Mouse (Mus musculus) MEL (cell line): ENCODE measurements around the gene Ankrd1. TPM values are rescaled to one million over a fixed set of nuclear protein-coding genes. Genes with fewer than 3 reads are reported as not detected.

Source experiments
- DNase-seq: peaks from one replicate; pipeline ENCODE4 v3.0.0; 2011; ENCODE audit warnings: low read depth, low spot score
- H3K27ac ChIP-seq: 2 replicates; pipeline ENCODE4 v1.5.1; 2012; ENCODE audit warnings: low read depth, mild to moderate bottlenecking, control low read depth, low read length, moderate library complexity; ENCODE audit not compliant: control insufficient read depth
- H3K27me3 ChIP-seq, 2 experiments: fragments of 150-350 bp in 1 of 2; sonication (generic) in 1 of 2; 2 replicates each; pipeline ENCODE4 v1.6.1; 2012; ENCODE audit warnings: low read length in 2 of 2, mild to moderate bottlenecking in 2 of 2, improper control_type of control experiment in 1 of 2, moderate library complexity in 1 of 2; ENCODE audit not compliant: insufficient read depth in 2 of 2, control insufficient read depth in 1 of 2
- H3K36me3 ChIP-seq, 2 experiments: 2 replicates each; pipeline ENCODE4 v1.6.1; 2012 to 2014; ENCODE audit warnings: low read length in 2 of 2, improper control_type of control experiment in 1 of 2, inconsistent platforms in 1 of 2, mild to moderate bottlenecking in 1 of 2; ENCODE audit not compliant: insufficient read depth in 2 of 2, control insufficient read depth in 1 of 2
- H3K4me1 ChIP-seq, 2 experiments: fragments of 150-350 bp in 1 of 2; sonication (generic) in 1 of 2; 2 replicates each; pipeline ENCODE4 v1.6.1; 2012; ENCODE audit warnings: low read length in 2 of 2, improper control_type of control experiment in 1 of 2, mild to moderate bottlenecking in 1 of 2; ENCODE audit not compliant: insufficient read depth in 2 of 2, control insufficient read depth in 1 of 2
- H3K4me3 ChIP-seq, 2 experiments: fragments of 150-350 bp in 1 of 2; sonication (generic) in 1 of 2; 2 replicates each; pipeline ENCODE4 v1.5.1; 2012; ENCODE audit warnings: low read depth in 2 of 2, low read length in 2 of 2, mild to moderate bottlenecking in 2 of 2, moderate library complexity in 2 of 2, control low read depth in 1 of 2, improper control_type of control experiment in 1 of 2; ENCODE audit not compliant: control insufficient read depth in 1 of 2, insufficient read depth in 1 of 2
- H3K79me2 ChIP-seq: 2 replicates; pipeline ENCODE4 v1.6.1; 2012; ENCODE audit warnings: mild to moderate bottlenecking, low read length, moderate library complexity; ENCODE audit not compliant: control insufficient read depth, poor library complexity, insufficient read depth
- H3K9ac ChIP-seq: 2 replicates; pipeline ENCODE4 v1.6.1; 2012; ENCODE audit warnings: low read depth, mild to moderate bottlenecking, control low read depth, low read length, moderate library complexity; ENCODE audit not compliant: control insufficient read depth, poor library complexity, severe bottlenecking
- H3K9me3 ChIP-seq: fragments of 150-350 bp; sonication (generic); replicated peaks from 2 replicates; pipeline ENCODE4 v1.6.1; 2012; ENCODE audit warnings: mild to moderate bottlenecking, low read length, improper control_type of control experiment, moderate library complexity; ENCODE audit not compliant: insufficient read depth
- CTCF ChIP-seq, 3 experiments: IDR thresholded peaks in 2 of 3; conservative IDR thresholded peaks in 1 of 3; 2 replicates each; pipeline ENCODE4 v1.5.1; 2011 to 2012; ENCODE audit warnings: low read length in 3 of 3, low read depth in 2 of 3, mild to moderate bottlenecking in 2 of 3, improper control_type of control experiment in 1 of 3, inconsistent platforms in 1 of 3, mixed read lengths in 1 of 3, moderate library complexity in 1 of 3; ENCODE audit not compliant: control insufficient read depth in 1 of 3, insufficient read depth in 1 of 3, poor library complexity in 1 of 3, severe bottlenecking in 1 of 3
- EP300 ChIP-seq, 2 experiments: IDR thresholded peaks; 2 replicates each; pipeline ENCODE4 v1.6.1; 2011; ENCODE audit warnings: improper control_type of control experiment in 2 of 2, low read length in 2 of 2, low read depth in 1 of 2, mild to moderate bottlenecking in 1 of 2
- GATA1 ChIP-seq: IDR thresholded peaks from 2 replicates; pipeline ENCODE4 v1.6.1; 2011; ENCODE audit warnings: low read depth, low read length, improper control_type of control experiment
- HCFC1 ChIP-seq: IDR thresholded peaks from 2 replicates; pipeline ENCODE4 v1.6.1; 2012; ENCODE audit warnings: low read depth, mild to moderate bottlenecking, inconsistent platforms, low read length, improper control_type of control experiment, moderate library complexity
- MAFK ChIP-seq: IDR thresholded peaks from 2 replicates; pipeline ENCODE4 v1.6.1; 2011; ENCODE audit warnings: low read depth, mild to moderate bottlenecking, low read length, improper control_type of control experiment, borderline replicate concordance
- MEF2A ChIP-seq: IDR thresholded peaks from 2 replicates; pipeline ENCODE4 v1.6.1; 2014; ENCODE audit warnings: low read depth, mild to moderate bottlenecking, inconsistent platforms, low read length, improper control_type of control experiment; ENCODE audit not compliant: poor library complexity, insufficient replicate concordance, severe bottlenecking; ENCODE audit errors: extremely low read depth
- MYB ChIP-seq: IDR thresholded peaks from 2 replicates; pipeline ENCODE4 v1.6.1; 2011; ENCODE audit warnings: mild to moderate bottlenecking, low read depth, low read length, improper control_type of control experiment
- MYC ChIP-seq: IDR thresholded peaks from 2 replicates; pipeline ENCODE4 v1.6.1; 2011; ENCODE audit warnings: low read depth, mild to moderate bottlenecking, low read length, improper control_type of control experiment, moderate library complexity
- NRF1 ChIP-seq: IDR thresholded peaks from 2 replicates; pipeline ENCODE4 v1.6.1; 2014; ENCODE audit warnings: low read depth, mild to moderate bottlenecking, inconsistent platforms, low read length, improper control_type of control experiment, moderate library complexity; ENCODE audit not compliant: poor library complexity, insufficient read depth, severe bottlenecking
- POLR2AphosphoS5 ChIP-seq: IDR thresholded peaks from 2 replicates; pipeline ENCODE4 v1.6.1; 2012; ENCODE audit warnings: low read depth, borderline replicate concordance, mild to moderate bottlenecking, inconsistent platforms, low read length, moderate library complexity, mixed read lengths
- RAD21 ChIP-seq: IDR thresholded peaks from 2 replicates; pipeline ENCODE4 v1.6.1; 2011; ENCODE audit warnings: mild to moderate bottlenecking, low read depth, low read length, improper control_type of control experiment
- RCOR1 ChIP-seq: IDR thresholded peaks from 2 replicates; pipeline ENCODE4 v1.6.1; 2012; ENCODE audit warnings: low read depth, mild to moderate bottlenecking, inconsistent platforms, low read length, improper control_type of control experiment
- SIN3A ChIP-seq: IDR thresholded peaks from 2 replicates; pipeline ENCODE4 v1.6.1; 2012; ENCODE audit warnings: low read length, improper control_type of control experiment, inconsistent platforms
- TCF12 ChIP-seq: IDR thresholded peaks from 2 replicates; pipeline ENCODE4 v1.6.1; 2014; ENCODE audit warnings: low read depth, mild to moderate bottlenecking, inconsistent platforms, low read length, improper control_type of control experiment, moderate library complexity
- UBTF ChIP-seq: IDR thresholded peaks from 2 replicates; pipeline ENCODE4 v1.6.1; 2012; ENCODE audit warnings: low read depth, mild to moderate bottlenecking, inconsistent platforms, low read length, improper control_type of control experiment, moderate library complexity, borderline replicate concordance; ENCODE audit not compliant: insufficient read depth
- USF1 ChIP-seq: IDR thresholded peaks from 2 replicates; pipeline ENCODE4 v1.6.1; 2014; ENCODE audit warnings: low read depth, mild to moderate bottlenecking, inconsistent platforms, low read length, improper control_type of control experiment, moderate library complexity
- USF2 ChIP-seq, 2 experiments: IDR thresholded peaks; 2 replicates each; pipeline ENCODE4 v1.6.1; 2011 to 2012; ENCODE audit warnings: improper control_type of control experiment in 2 of 2, low read length in 2 of 2, borderline replicate concordance in 1 of 2, inconsistent platforms in 1 of 2, low read depth in 1 of 2, mild to moderate bottlenecking in 1 of 2; ENCODE audit not compliant: insufficient read depth in 1 of 2
- ZKSCAN1 ChIP-seq: IDR thresholded peaks from 2 replicates; pipeline ENCODE4 v1.6.1; 2012; ENCODE audit warnings: low read depth, mild to moderate bottlenecking, inconsistent platforms, low read length, improper control_type of control experiment, moderate library complexity
- ZMIZ1 ChIP-seq: IDR thresholded peaks from 2 replicates; pipeline ENCODE4 v1.6.1; 2012; ENCODE audit warnings: low read depth, mild to moderate bottlenecking, inconsistent platforms, low read length, improper control_type of control experiment, moderate library complexity
- ZNF384 ChIP-seq: IDR thresholded peaks from 2 replicates; pipeline ENCODE4 v1.6.1; 2012; ENCODE audit warnings: low read depth, mild to moderate bottlenecking, inconsistent platforms, low read length, improper control_type of control experiment
- polyA plus RNA-seq, 2 experiments: library from polyadenylated mRNA; stranded (reverse) in 1 of 2; unstranded in 1 of 2; fragments of >175 nt in 1 of 2; fragments of >200 nt in 1 of 2; gene quantifications; 2 replicates each; pipeline versions ENCODE4 v1.2.1 to v1.2.4; 2012; ENCODE audit warnings: low replicate concordance in 2 of 2, low read depth in 1 of 2; ENCODE audit not compliant: insufficient read length in 2 of 2, insufficient read depth in 1 of 2, missing spikeins in 1 of 2
- total RNA-seq: library from RNA; depleted of rRNA; stranded (reverse); fragments of 300-350 nt; gene quantifications from 2 replicates; pipeline ENCODE4 v1.2.3, GENCODE M21; 2012

Gene Ankrd1
- total and polyA plus RNA-seq, 3 experiments: not detected

DNA sequence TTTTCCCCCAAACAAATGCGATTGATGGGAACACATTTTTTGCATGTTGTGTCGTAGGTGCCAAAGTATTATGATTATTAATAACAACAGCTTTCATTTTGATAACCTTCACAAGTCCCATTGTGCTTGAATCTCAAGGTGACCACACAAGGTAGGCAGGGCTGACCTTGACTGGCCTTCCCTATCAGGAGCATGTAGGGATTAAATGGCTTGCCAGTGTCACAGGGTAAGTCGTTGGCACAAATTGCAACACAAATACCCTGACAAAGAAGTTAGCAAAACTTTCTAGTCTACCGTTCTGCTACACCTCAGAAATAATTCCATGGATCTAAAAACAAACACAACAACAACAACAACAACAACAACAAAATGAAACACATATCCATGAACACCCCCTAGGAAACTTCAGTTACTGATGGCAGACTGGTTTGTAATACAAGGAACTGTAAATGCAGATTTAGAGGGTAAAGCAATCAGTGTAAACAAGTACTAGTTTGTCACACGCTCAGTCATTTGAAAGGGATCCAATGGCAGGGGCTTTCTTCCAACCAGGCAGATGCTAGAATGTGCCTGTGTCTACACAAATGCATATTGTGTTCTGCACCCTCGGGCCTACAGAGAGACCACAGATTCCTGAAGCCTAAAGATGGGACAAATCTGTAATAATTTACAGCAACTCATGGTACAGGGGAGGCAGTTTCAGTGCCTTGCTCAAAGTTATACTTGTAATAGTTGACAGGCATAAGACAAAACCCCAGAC is 46.7 kb upstream of the Ankrd1 start:
- no peak for TF ChIP-seq POLR2AphosphoS5
- no peak for TF ChIP-seq ZMIZ1
- TF ChIP-seq NRF1: no peak
- no peak for TF ChIP-seq HCFC1
- TF ChIP-seq MYB: no peak
- TF ChIP-seq UBTF: no peak
- no peak for TF ChIP-seq USF1
- no peak for TF ChIP-seq RCOR1
- no peak for TF ChIP-seq ZNF384
- no peak for TF ChIP-seq TCF12
- TF ChIP-seq RAD21: no peak
- TF ChIP-seq USF2 (IDR thresholded peaks at IDR 0.05; ENCODE audit: borderline replicate concordance in 1 of 2, insufficient read depth in 1 of 2, low read depth in 1 of 2, low read length in 2 of 2): no peak
- TF ChIP-seq GATA1: no peak
- no peak for TF ChIP-seq CTCF (IDR thresholded peaks at IDR 0.05 in 2 of 3, conservative IDR thresholded peaks at IDR 0.05 in 1 of 3; ENCODE audit: control insufficient read depth in 1 of 3, insufficient read depth in 1 of 3, low read depth in 2 of 3, low read length in 3 of 3, poor library complexity in 1 of 3, severe bottlenecking in 1 of 3)
- TF ChIP-seq SIN3A: no peak
- TF ChIP-seq EP300 (IDR thresholded peaks at IDR 0.05; ENCODE audit: low read depth in 1 of 2, low read length in 2 of 2): no peak
- TF ChIP-seq MEF2A: no peak
- no peak overlapping the region for H3K4me3 ChIP-seq

DNA sequence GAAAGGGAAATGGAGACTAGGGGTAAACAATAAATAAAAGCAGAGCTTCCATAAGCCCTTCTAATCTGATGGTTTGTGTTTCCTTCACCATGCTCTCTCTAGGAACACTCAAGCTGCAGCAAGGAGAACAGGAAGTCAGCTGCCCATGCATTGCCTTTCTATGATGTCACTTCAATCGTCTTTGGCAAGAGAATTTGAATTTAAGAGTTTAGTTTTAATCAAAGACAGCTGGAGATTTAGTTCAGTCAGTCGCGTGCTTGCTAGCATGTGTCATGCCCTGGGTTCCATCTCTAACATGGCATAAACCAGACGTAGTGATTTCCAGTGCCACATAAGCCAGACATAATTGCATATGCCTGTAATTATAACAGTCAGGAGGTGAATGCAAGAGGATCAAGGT is 45.5 kb upstream of the Ankrd1 start:
- no peak overlapping the region for H3K9ac ChIP-seq
- DNase-seq: no peak
- no peak overlapping the region for H3K4me3 ChIP-seq
- H3K9me3 ChIP-seq: no peaks in the 10 kb centered on the region
- TF ChIP-seq TCF12: no peak
- TF ChIP-seq MYC: no peak
- TF ChIP-seq HCFC1: no peak
- no peak for TF ChIP-seq ZKSCAN1
- TF ChIP-seq ZMIZ1: no peak
- TF ChIP-seq MEF2A: no peak
- TF ChIP-seq EP300 (IDR thresholded peaks at IDR 0.05; ENCODE audit: low read depth in 1 of 2, low read length in 2 of 2): no peak
- TF ChIP-seq MAFK: no peak
- no peaks in the 10 kb centered on the region for H3K79me2 ChIP-seq
- H3K27ac ChIP-seq: no peak overlapping the region
- H3K27me3 ChIP-seq: no peaks in the 10 kb centered on the region
- no peaks in the 10 kb centered on the region for H3K36me3 ChIP-seq
- H3K4me1 ChIP-seq: no peaks in the 10 kb centered on the region

More for the DNA sequence above, 46.7 kb upstream of the Ankrd1 start:
- DNase-seq: no peak
- Histone ChIP-seq H3K79me2 (no peaks in the 10 kb centered on the region), H3K4me1 (no peaks in the 10 kb centered on the region), H3K9me3 (no peaks in the 10 kb centered on the region), H3K27ac (no peak overlapping the region), H3K9ac (no peak overlapping the region), H3K36me3 (no peaks in the 10 kb centered on the region), H3K27me3 (no peaks in the 10 kb centered on the region)
